Mouse (Mus musculus) layer of hippocampus, adult 8-10 months (tissue): ENCODE results near the gene Cyp2w1. TPM values are rescaled to one million over a fixed set of nuclear protein-coding genes. Genes with fewer than 3 reads are reported as not detected.

Source experiments
- DNase-seq, 2 experiments: peaks; one replicate each; pipeline ENCODE4 v3.0.0; 2022; ENCODE audit warnings: low spot score in 2 of 2
- microRNA-seq, 2 experiments: library from miRNA; unstranded; fragments of <30 nt; microRNA quantifications; one replicate each; pipeline ENCODE4 v1.2.0; 2022
- total RNA-seq, 4 experiments: library from RNA; stranded (reverse); gene quantifications; 2 replicates each; pipeline ENCODE4 v1.2.4; 2022

The Cyp2w1 gene
- total RNA-seq, 4 experiments from 2014 or later, result not detected

GRCm38 (mm10) chr5:139399991-139400390, 47.6 kb downstream of the Cyp2w1 start:
- no peak for DNase-seq

GRCm38 (mm10) chr5:139402106-139402505, 49.7 kb downstream of the Cyp2w1 start:
- DNase-seq, result no peak

DNA sequence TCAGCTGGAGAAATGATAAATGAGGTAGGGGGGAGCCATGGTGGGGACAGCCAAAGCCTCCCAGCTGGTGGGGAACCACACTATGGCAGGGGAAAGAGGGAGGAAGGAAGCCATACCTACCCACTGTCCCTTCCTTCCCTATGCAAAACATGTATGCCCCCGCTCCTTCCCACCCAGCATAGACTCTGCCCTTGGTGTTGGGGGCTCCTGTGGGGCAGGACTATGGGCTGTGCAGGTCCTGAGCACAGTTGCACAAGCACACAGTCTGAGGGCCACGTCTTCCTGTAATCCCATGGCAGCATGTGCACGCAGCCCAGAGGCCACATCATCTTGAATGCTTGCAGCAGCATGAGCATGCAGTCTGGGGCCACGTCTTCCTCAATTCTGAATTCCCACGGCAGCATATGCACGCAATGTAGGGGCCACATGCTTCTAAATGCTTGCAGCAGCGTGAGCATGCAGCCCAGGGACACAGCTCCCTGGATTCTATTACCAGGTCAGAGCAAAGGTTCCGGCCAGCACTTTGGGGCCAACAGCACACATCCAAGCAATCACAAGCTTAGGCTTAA, 51.4 kb downstream of the Cyp2w1 start:
- DNase-seq, result no peak

DNA sequence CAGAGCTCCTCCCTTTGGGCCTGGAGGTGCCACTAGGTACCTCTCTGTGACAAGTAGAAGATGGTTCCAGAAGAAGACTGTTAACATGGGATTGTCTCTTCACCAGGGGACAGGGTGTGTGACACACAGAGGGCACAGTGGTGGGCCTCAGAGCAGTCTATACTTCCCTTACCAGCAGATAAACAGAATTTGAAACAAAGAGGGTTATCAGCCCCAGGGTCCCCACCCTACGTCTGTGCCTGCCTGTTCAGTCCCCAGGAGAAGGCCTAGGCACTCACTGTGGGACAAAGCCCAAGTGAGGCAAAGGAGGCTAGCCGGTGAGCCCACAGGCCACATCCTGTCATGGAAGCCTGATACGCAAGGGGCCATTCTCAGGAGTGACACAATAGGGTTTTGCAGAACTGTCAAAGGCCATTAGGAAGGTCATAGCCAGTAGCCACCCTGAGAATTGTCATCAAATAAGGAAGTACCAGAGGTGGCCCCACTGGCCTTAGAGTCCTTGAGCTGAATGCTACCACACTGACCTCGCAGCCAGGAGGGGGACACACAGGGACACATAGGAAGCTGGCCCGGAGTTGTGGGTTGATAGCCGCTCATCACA, 52.5 kb downstream of the Cyp2w1 start, which contains the start of gene C130050O18Rik:
Gene C130050O18Rik (plus strand): TSS at position 480 of the 601 bp plus-strand sequence.
- DNase-seq, result no peak

DNA sequence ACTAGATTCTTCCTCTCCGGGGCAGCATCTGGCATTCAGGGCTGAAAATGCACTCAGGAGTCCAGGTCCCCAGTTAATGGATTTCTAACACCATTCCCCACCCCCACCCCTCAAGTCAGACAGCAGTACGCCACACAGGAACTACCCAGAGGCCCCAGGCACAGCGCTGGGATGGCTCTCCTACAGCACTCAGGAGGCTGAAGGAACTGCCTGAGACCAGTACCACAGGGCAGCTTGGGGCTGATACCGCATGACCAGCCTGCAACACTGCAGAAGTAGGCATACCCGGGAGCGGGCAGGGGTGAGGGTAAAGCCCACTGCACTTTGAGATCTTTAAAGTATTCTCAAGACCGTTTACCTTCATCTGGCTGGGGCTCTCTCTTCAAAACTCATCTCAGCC, 53.1 kb downstream of the Cyp2w1 start:
- no peak for DNase-seq

- DNase-seq, result no peak
These were observed 53.5 kb downstream of the Cyp2w1 start for GRCm38 (mm10) chr5:139405953-139406352.

Small RNAs within 50 kb of the gene (microRNA-seq; reads per million reads assigned to microRNA genes)
- gene Mir339, result 91.6 to 295 reads per million in 2 experiments

Other genes with a start within 250 kb of the Cyp2w1 start
- 100 to 1,000 TPM; 413 to 462 (median 429) TPM for gene Prkar1b, start 202.6 kb upstream of the Cyp2w1 start, total RNA-seq
- gene Dnaaf5, start 202.4 kb upstream of the Cyp2w1 start, total RNA-seq, result 1 to 10 TPM; 6.7 to 9.0 (median 8.5) TPM
- gene Sun1, start 152.0 kb upstream of the Cyp2w1 start, total RNA-seq, result 10 to 100 TPM; 87.2 to 98.8 (median 91.4) TPM
- 10 to 100 TPM; 47.8 to 56.9 (median 50.8) TPM for gene Get4, start 100.3 kb upstream of the Cyp2w1 start, total RNA-seq
- 100 to 1,000 TPM; 148 to 186 (median 164) TPM for gene Adap1, start 27.0 kb upstream of the Cyp2w1 start, total RNA-seq
- gene Cox19, start 1.2 kb upstream of the Cyp2w1 start, total RNA-seq, result 10 to 100 TPM; 59.0 to 75.5 (median 67.5) TPM
- gene Gpr146, start 25.1 kb downstream of the Cyp2w1 start, total RNA-seq, result 10 to 100 TPM; 12.2 to 14.8 (median 13.2) TPM
- 1 to 10 TPM in 2 of 4 experiments, under 1 TPM in 2; 0.54 to 1.2 (median 0.83) TPM for gene C130050O18Rik, start 52.7 kb downstream of the Cyp2w1 start, total RNA-seq
- gene Gper1, start 70.5 kb downstream of the Cyp2w1 start, total RNA-seq, result 1 to 10 TPM; 3.4 to 5.1 (median 4.2) TPM
- 10 to 100 TPM; 13.7 to 22.1 (median 17.1) TPM for gene 3110082I17Rik, start 107.9 kb downstream of the Cyp2w1 start, total RNA-seq
- gene Zfand2a, start 131.9 kb downstream of the Cyp2w1 start, total RNA-seq, result 10 to 100 TPM; 53.9 to 60.2 (median 54.8) TPM
- gene Uncx, start 190.9 kb downstream of the Cyp2w1 start, total RNA-seq, result not detected